Mouse (Mus musculus) small intestine, adult 2 months (tissue): ENCODE results near the gene Olfr130. TPM values are rescaled to one million over a fixed set of nuclear protein-coding genes. Genes with fewer than 3 reads are reported as not detected.

Experiments
- H3K27ac ChIP-seq: fragments of 200-500 bp; 2 replicates; pipeline ENCODE4 v1.5.1; 2012; ENCODE audit warnings: low read depth, low read length, control low read depth, inconsistent platforms; ENCODE audit not compliant: insufficient read depth
- H3K27me3 ChIP-seq: fragments of 200-500 bp; 2 replicates; pipeline ENCODE4 v1.6.1; 2012; ENCODE audit warnings: mild to moderate bottlenecking, moderate library complexity, low read length, inconsistent platforms; ENCODE audit not compliant: control insufficient read depth, insufficient read depth
- H3K36me3 ChIP-seq: fragments of 200-500 bp; 2 replicates; pipeline ENCODE4 v1.6.1; 2012; ENCODE audit warnings: mild to moderate bottlenecking, low read length, control low read depth, inconsistent platforms; ENCODE audit not compliant: control insufficient read depth, insufficient read depth
- H3K4me1 ChIP-seq: fragments of 200-500 bp; 2 replicates; pipeline ENCODE4 v1.6.1; 2012; ENCODE audit warnings: low read length, inconsistent platforms, mixed read lengths; ENCODE audit not compliant: control insufficient read depth, insufficient read depth, insufficient read length
- H3K4me3 ChIP-seq: fragments of 200-500 bp; 2 replicates; pipeline ENCODE4 v1.5.1; 2012; ENCODE audit warnings: low read depth, mild to moderate bottlenecking, control low read depth, inconsistent platforms, low read length, moderate library complexity
- CTCF ChIP-seq: fragments of 200-500 bp; IDR thresholded peaks from 2 replicates; pipeline ENCODE4 v1.5.1; 2012; ENCODE audit warnings: low read depth, mild to moderate bottlenecking, control low read depth, inconsistent platforms, low read length, moderate library complexity, mixed read lengths; ENCODE audit not compliant: insufficient replicate concordance, insufficient read length; ENCODE audit errors: extremely low read depth
- POLR2A ChIP-seq: fragments of 200-500 bp; IDR thresholded peaks from 2 replicates; pipeline ENCODE4 v1.6.1; 2012; ENCODE audit warnings: low read depth, mild to moderate bottlenecking, control low read depth, inconsistent platforms, low read length, moderate library complexity
- WGBS: fragments of 180-500 bp; shearing (Covaris S2); methylation state at CpG from one replicate; pipeline ENCODE4 v1.1.7; 2018; 5-methylcytosine and 5-hydroxymethylcytosine counted together
- polyA plus RNA-seq: library from polyadenylated mRNA; depleted of rRNA; stranded (reverse); fragments of >200 nt; gene quantifications from 2 replicates; pipeline ENCODE4 v1.2.3, GENCODE M21; 2012; rRNA removed

Olfr130 gene
- polyA plus RNA-seq, result not detected in 2 replicates

DNA sequence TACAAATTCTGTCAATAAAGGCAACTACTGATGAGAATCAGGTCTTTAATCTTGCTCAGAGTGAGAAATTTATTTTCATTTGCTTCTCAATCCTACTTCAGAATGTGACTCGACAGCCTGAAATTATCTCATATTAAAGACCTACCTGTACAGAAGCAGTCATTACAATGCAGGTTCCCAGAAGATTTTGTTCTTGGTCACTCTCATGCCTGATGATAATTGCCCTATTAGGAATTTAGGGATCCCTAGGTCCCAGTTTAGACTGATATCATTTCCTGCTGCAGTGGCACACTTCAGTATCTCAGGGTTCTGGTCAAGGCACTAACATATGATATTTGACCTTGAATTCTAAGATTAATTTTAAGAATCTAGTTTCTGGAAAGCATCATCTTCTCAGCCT lies at the start of gene Olfr130:
TSS of gene Olfr130 (plus strand) at position 301 of the 400 bp plus-strand sequence.
- Histone ChIP-seq H3K4me1 (no peaks in the 10 kb centered on the region), H3K27me3 (no peaks in the 10 kb centered on the region), H3K36me3 (no peaks in the 10 kb centered on the region), H3K27ac (no peak within 1 kb of the TSS), H3K4me3 (no peak within 1 kb of the TSS)
- TF ChIP-seq CTCF, result no peak
- TF ChIP-seq POLR2A, result no peak
- WGBS, result 84% methylated on average over 1 of the region's 1 CpGs

DNA sequence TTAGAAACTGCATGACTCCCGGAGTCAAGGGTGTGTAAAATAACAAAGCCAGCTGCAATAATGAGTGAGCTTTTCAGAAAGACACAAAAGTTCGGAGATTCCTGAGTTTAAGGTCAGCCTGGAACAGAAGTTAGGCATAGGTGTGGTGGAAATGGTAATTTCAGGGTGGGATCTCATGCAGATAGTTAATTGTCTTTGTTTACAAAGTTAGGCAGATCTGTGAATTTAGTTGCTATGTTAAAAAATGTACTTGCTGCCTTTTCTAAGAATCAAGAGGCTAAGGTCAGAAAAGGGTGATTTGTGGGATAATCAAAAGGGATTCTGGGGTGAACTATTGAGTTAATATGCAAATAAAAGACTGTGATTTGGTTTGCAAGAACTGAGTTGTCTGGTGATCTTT lies 47.4 kb upstream of the Olfr130 start:
- H3K27ac ChIP-seq, result no peak overlapping the region
- 72% methylated on average over 2 of the region's 2 CpGs for WGBS
- TF ChIP-seq POLR2A (no peak), CTCF (no peak)
- no peaks in the 10 kb centered on the region for H3K36me3 ChIP-seq
- no peaks in the 10 kb centered on the region for H3K4me1 ChIP-seq
- H3K27me3 ChIP-seq, result no peaks in the 10 kb centered on the region
- H3K4me3 ChIP-seq, result no peak overlapping the region

DNA sequence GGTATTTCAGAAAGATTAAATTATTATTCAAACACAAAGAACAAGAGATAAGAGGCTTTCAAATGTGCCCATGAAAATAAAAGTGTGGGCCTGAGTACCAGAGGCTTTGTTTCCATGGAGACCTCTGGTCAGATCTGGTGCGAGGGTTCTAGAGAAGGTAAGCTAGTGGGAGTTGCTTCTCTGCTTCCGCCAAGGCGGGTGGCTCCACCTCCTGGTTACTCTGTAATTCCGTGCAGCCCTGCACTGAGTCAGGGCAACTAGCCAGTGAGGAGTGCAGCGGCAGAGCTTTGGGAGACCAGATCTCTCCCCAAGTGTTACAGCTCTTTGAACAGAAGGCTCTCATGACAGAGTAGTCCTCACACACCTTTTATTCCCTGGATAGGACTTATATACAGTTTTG lies 37.4 kb upstream of the Olfr130 start:
- Histone ChIP-seq H3K36me3 (no peaks in the 10 kb centered on the region), H3K4me1 (no peaks in the 10 kb centered on the region), H3K27me3 (no peaks in the 10 kb centered on the region), H3K4me3 (no peak overlapping the region), H3K27ac (no peak overlapping the region)
- WGBS, result 37% methylated on average over 5 of the region's 5 CpGs
- no peak for TF ChIP-seq POLR2A
- no peak for TF ChIP-seq CTCF

- no peaks in the 10 kb centered on the region for H3K36me3 ChIP-seq
- H3K27me3 ChIP-seq, result no peaks in the 10 kb centered on the region
- H3K4me1 ChIP-seq, result no peaks in the 10 kb centered on the region
- H3K4me3 ChIP-seq, result no peak within 1 kb of the TSS
- TF ChIP-seq CTCF (no peak), POLR2A (no peak)
- no peak within 1 kb of the TSS for H3K27ac ChIP-seq
- 55% methylated on average over 1 of the region's 1 CpGs for WGBS
Observed at GRCm38 (mm10) chr17:38059979-38060378, 3.7 kb upstream of the Olfr130 start, which contains the start of gene Olfr129. Gene Olfr129, minus strand, starts transcription at chr17:38060079.

GRCm38 (mm10) chr17:38082364-38082763 lies 18.6 kb downstream of the Olfr130 start:
- no peak overlapping the region for H3K4me3 ChIP-seq
- H3K27ac ChIP-seq, result no peak overlapping the region
- no peaks in the 10 kb centered on the region for H3K27me3 ChIP-seq
- TF ChIP-seq POLR2A, result no peak
- 74% methylated on average over 4 of the region's 4 CpGs for WGBS
- no peaks in the 10 kb centered on the region for H3K36me3 ChIP-seq
- H3K4me1 ChIP-seq, result no peaks in the 10 kb centered on the region

- TF ChIP-seq POLR2A, result no peak
- no peak for TF ChIP-seq CTCF
- Histone ChIP-seq H3K4me1 (no peaks in the 10 kb centered on the region), H3K4me3 (no peak within 1 kb of the TSS), H3K27me3 (no peaks in the 10 kb centered on the region), H3K27ac (no peak within 1 kb of the TSS), H3K36me3 (no peaks in the 10 kb centered on the region)
Observed at GRCm38 (mm10) chr17:38088593-38088992, 24.9 kb downstream of the Olfr130 start, which contains the start of gene Olfr131. Gene Olfr131, minus strand, starts transcription at chr17:38088693.

Other genes starting within 250 kb of the Olfr130 start
- gene Olfr125, start 231.0 kb upstream of the Olfr130 start, polyA plus RNA-seq, result not detected in 2 replicates
- gene Olfr126, start 216.4 kb upstream of the Olfr130 start, polyA plus RNA-seq, result not detected in 2 replicates
- not detected in 2 replicates for gene Olfr127, start 163.5 kb upstream of the Olfr130 start, polyA plus RNA-seq
- gene Olfr128, start 143.4 kb upstream of the Olfr130 start, polyA plus RNA-seq, result not detected in 2 replicates
- gene Olfr761, start 110.8 kb upstream of the Olfr130 start, polyA plus RNA-seq, result not detected in 2 replicates
- not detected in 2 replicates for gene Olfr129, start 3.8 kb upstream of the Olfr130 start, polyA plus RNA-seq
- not detected in 2 replicates for gene Olfr131, start 24.8 kb downstream of the Olfr130 start, polyA plus RNA-seq
- not detected in 2 replicates for gene Olfr132, start 70.6 kb downstream of the Olfr130 start, polyA plus RNA-seq
- not detected in 2 replicates for gene Olfr133, start 81.4 kb downstream of the Olfr130 start, polyA plus RNA-seq
- gene Olfr134, start 107.5 kb downstream of the Olfr130 start, polyA plus RNA-seq, result not detected in 2 replicates
- not detected in 2 replicates for gene Olfr135, start 140.4 kb downstream of the Olfr130 start, polyA plus RNA-seq
- not detected in 2 replicates for gene Olfr138, start 197.1 kb downstream of the Olfr130 start, polyA plus RNA-seq
- not detected in 2 replicates for gene Olfr137, start 243.6 kb downstream of the Olfr130 start, polyA plus RNA-seq